Mouse (Mus musculus) small intestine, adult 2 months (tissue): ENCODE data around the gene Elmo1. TPM values are rescaled to one million over a fixed set of nuclear protein-coding genes. Genes with fewer than 3 reads are reported as not detected.

Experiments used
- H3K27ac ChIP-seq: fragments of 200-500 bp; 2 replicates; pipeline ENCODE4 v1.5.1; 2012; ENCODE audit warnings: low read depth, low read length, control low read depth, inconsistent platforms; ENCODE audit not compliant: insufficient read depth
- H3K27me3 ChIP-seq: fragments of 200-500 bp; 2 replicates; pipeline ENCODE4 v1.6.1; 2012; ENCODE audit warnings: mild to moderate bottlenecking, moderate library complexity, low read length, inconsistent platforms; ENCODE audit not compliant: control insufficient read depth, insufficient read depth
- H3K36me3 ChIP-seq: fragments of 200-500 bp; 2 replicates; pipeline ENCODE4 v1.6.1; 2012; ENCODE audit warnings: mild to moderate bottlenecking, low read length, control low read depth, inconsistent platforms; ENCODE audit not compliant: control insufficient read depth, insufficient read depth
- H3K4me1 ChIP-seq: fragments of 200-500 bp; 2 replicates; pipeline ENCODE4 v1.6.1; 2012; ENCODE audit warnings: low read length, inconsistent platforms, mixed read lengths; ENCODE audit not compliant: control insufficient read depth, insufficient read depth, insufficient read length
- H3K4me3 ChIP-seq: fragments of 200-500 bp; 2 replicates; pipeline ENCODE4 v1.5.1; 2012; ENCODE audit warnings: low read depth, mild to moderate bottlenecking, control low read depth, inconsistent platforms, low read length, moderate library complexity
- CTCF ChIP-seq: fragments of 200-500 bp; IDR thresholded peaks from 2 replicates; pipeline ENCODE4 v1.5.1; 2012; ENCODE audit warnings: low read depth, mild to moderate bottlenecking, control low read depth, inconsistent platforms, low read length, moderate library complexity, mixed read lengths; ENCODE audit not compliant: insufficient replicate concordance, insufficient read length; ENCODE audit errors: extremely low read depth
- POLR2A ChIP-seq: fragments of 200-500 bp; IDR thresholded peaks from 2 replicates; pipeline ENCODE4 v1.6.1; 2012; ENCODE audit warnings: low read depth, mild to moderate bottlenecking, control low read depth, inconsistent platforms, low read length, moderate library complexity
- WGBS: fragments of 180-500 bp; shearing (Covaris S2); methylation state at CpG from one replicate; pipeline ENCODE4 v1.1.7; 2018; 5-methylcytosine and 5-hydroxymethylcytosine counted together
- polyA plus RNA-seq: library from polyadenylated mRNA; depleted of rRNA; stranded (reverse); fragments of >200 nt; gene quantifications from 2 replicates; pipeline ENCODE4 v1.2.3, GENCODE M21; 2012

The Elmo1 gene
- polyA plus RNA-seq, 1 experiment = 23.8 TPM

- Histone ChIP-seq H3K4me3 (no peak overlapping the region), H3K27me3 (no peaks in the 10 kb centered on the region), H3K36me3 (no peaks in the 10 kb centered on the region), H3K4me1 (peaks cover 29% of the 10 kb centered on the region), H3K27ac (peak overlapping the region; percentile 48)
- 14% methylated on average over 3 of the region's 3 CpGs for WGBS
- TF ChIP-seq CTCF (no peak), POLR2A (no peak)
Measured at GRCm38 (mm10) chr13:20123975-20124374, 33.6 kb downstream of the Elmo1 start.

GRCm38 (mm10) chr13:20124965-20125364, 34.6 kb downstream of the Elmo1 start:
- Histone ChIP-seq H3K4me1 (peaks cover 29% of the 10 kb centered on the region), H3K4me3 (peak overlapping the region; percentile 44; the same call in 1 of the 2 replicates), H3K36me3 (no peaks in the 10 kb centered on the region), H3K27me3 (no peaks in the 10 kb centered on the region), H3K27ac (peak overlapping the region; percentile 88)
- no peak for TF ChIP-seq CTCF
- no peak for TF ChIP-seq POLR2A
- 20% methylated on average over 7 of the region's 7 CpGs for WGBS

GRCm38 (mm10) chr13:20125845-20126244, 35.4 kb downstream of the Elmo1 start:
- peak overlapping the region; percentile 88 for H3K27ac ChIP-seq
- no peak overlapping the region for H3K4me3 ChIP-seq
- H3K4me1 ChIP-seq = peaks cover 22% of the 10 kb centered on the region
- H3K36me3 ChIP-seq = no peaks in the 10 kb centered on the region
- TF ChIP-seq POLR2A (no peak), CTCF (no peak)
- no peaks in the 10 kb centered on the region for H3K27me3 ChIP-seq
- WGBS = 23% methylated on average over 10 of the region's 10 CpGs

- TF ChIP-seq POLR2A (no peak), CTCF (no peak)
- H3K27ac ChIP-seq = no peak overlapping the region
- H3K4me1 ChIP-seq = peaks cover 19% of the 10 kb centered on the region; the same call in 1 of the 2 replicates
- no peaks in the 10 kb centered on the region for H3K36me3 ChIP-seq
- WGBS = 73% methylated on average over 4 of the region's 4 CpGs
- no peaks in the 10 kb centered on the region for H3K27me3 ChIP-seq
- no peak overlapping the region for H3K4me3 ChIP-seq
Measured at GRCm38 (mm10) chr13:20127553-20127952, 37.2 kb downstream of the Elmo1 start.

- no peaks in the 10 kb centered on the region for H3K36me3 ChIP-seq
- 50% methylated on average over 4 of the region's 4 CpGs for WGBS
- no peaks in the 10 kb centered on the region for H3K27me3 ChIP-seq
- TF ChIP-seq POLR2A (no peak), CTCF (no peak)
- no peak overlapping the region for H3K4me3 ChIP-seq
- peaks cover 25% of the 10 kb centered on the region; the same call in 1 of the 2 replicates for H3K4me1 ChIP-seq
- 0 out of 2 replicates have a peak overlapping the region, but pooled peaks have one; percentile 13 for H3K27ac ChIP-seq
Measured at GRCm38 (mm10) chr13:20128097-20128496, 37.7 kb downstream of the Elmo1 start.

- WGBS = 72% methylated on average over 3 of the region's 3 CpGs
- no peak overlapping the region for H3K27ac ChIP-seq
- H3K4me1 ChIP-seq = peaks cover 36% of the 10 kb centered on the region
- H3K36me3 ChIP-seq = no peaks in the 10 kb centered on the region
- H3K4me3 ChIP-seq = no peak overlapping the region
- H3K27me3 ChIP-seq = no peaks in the 10 kb centered on the region
- no peak for TF ChIP-seq POLR2A
- TF ChIP-seq CTCF = no peak
Measured at GRCm38 (mm10) chr13:20130731-20131130, 40.3 kb downstream of the Elmo1 start.

- Histone ChIP-seq H3K36me3 (no peaks in the 10 kb centered on the region), H3K4me1 (peaks cover 32% of the 10 kb centered on the region), H3K27ac (peak overlapping the region; percentile 72), H3K4me3 (no peak overlapping the region), H3K27me3 (no peaks in the 10 kb centered on the region)
- TF ChIP-seq POLR2A (no peak), CTCF (no peak)
- 48% methylated on average over 5 of the region's 5 CpGs for WGBS
Measured at GRCm38 (mm10) chr13:20131322-20131997, 41.1 kb downstream of the Elmo1 start.
